Mouse (Mus musculus) right cerebral cortex, postnatal 4 days (tissue): Measurements from ENCODE around the gene Ninl.

Source experiments
- DNase-seq: peaks from one replicate; pipeline ENCODE4 v3.0.0-alpha.2; 2022

Ninl gene

GRCm38 (mm10) chr2:151039232-151039695, at the start of gene Ninl, which contains the start of gene Nanp:
Gene Ninl, minus strand, starts transcription at chr2:151039382.
Gene Nanp, minus strand, starts transcription at chr2:151039398.
- peak; percentile 88 for DNase-seq

- DNase-seq, result no peak
Measured at GRCm38 (mm10) chr2:151056637-151057036, 17.5 kb upstream of the Ninl start.

- DNase-seq, result no peak
Measured at GRCm38 (mm10) chr2:151040411-151040810, 1.2 kb upstream of the Ninl start.

- peak; percentile 10 for DNase-seq
Measured at GRCm38 (mm10) chr2:151039726-151040125, 544 bp upstream of the Ninl start.

GRCm38 (mm10) chr2:151038811-151039222, 365 bp downstream of the Ninl start:
- no peak for DNase-seq

- DNase-seq, result no peak
Measured at GRCm38 (mm10) chr2:151037876-151038552, 1.2 kb downstream of the Ninl start.

- no peak for DNase-seq
Measured at GRCm38 (mm10) chr2:151037292-151037691, 1.9 kb downstream of the Ninl start.

GRCm38 (mm10) chr2:151036721-151037120, 2.5 kb downstream of the Ninl start:
- no peak for DNase-seq

- no peak for DNase-seq
Measured at GRCm38 (mm10) chr2:151034435-151034834, 4.7 kb downstream of the Ninl start.

- no peak for DNase-seq
Measured at GRCm38 (mm10) chr2:151021158-151021557, 18.0 kb downstream of the Ninl start.

GRCm38 (mm10) chr2:151015316-151015715, 23.9 kb downstream of the Ninl start:
- DNase-seq, result no peak

- DNase-seq, result no peak
Measured at GRCm38 (mm10) chr2:151011273-151011672, 27.9 kb downstream of the Ninl start.

GRCm38 (mm10) chr2:151009515-151010085, 29.6 kb downstream of the Ninl start:
- DNase-seq, result no peak

- peak; percentile 77 for DNase-seq
Measured at GRCm38 (mm10) chr2:151008939-151009509, 30.2 kb downstream of the Ninl start.

- DNase-seq, result no peak
Measured at GRCm38 (mm10) chr2:151008517-151008932, 30.7 kb downstream of the Ninl start.

GRCm38 (mm10) chr2:151008006-151008405, 31.2 kb downstream of the Ninl start:
- DNase-seq, result no peak

- DNase-seq, result no peak
Measured at GRCm38 (mm10) chr2:151006281-151006945, 32.8 kb downstream of the Ninl start.

GRCm38 (mm10) chr2:151004390-151004789, 34.8 kb downstream of the Ninl start:
- no peak for DNase-seq

GRCm38 (mm10) chr2:151003796-151004195, 35.4 kb downstream of the Ninl start:
- no peak for DNase-seq

GRCm38 (mm10) chr2:151001619-151002175, 37.5 kb downstream of the Ninl start:
- no peak for DNase-seq

GRCm38 (mm10) chr2:151000402-151001178, 38.6 kb downstream of the Ninl start:
- peak; percentile 42 for DNase-seq

GRCm38 (mm10) chr2:150999021-150999420, 40.2 kb downstream of the Ninl start:
- DNase-seq, result no peak
